Mouse (Mus musculus): ENCODE measurements at regions not wholly inside any gene's neighbourhood (a gene's known extent, or its start where the extent isn't known, plus 50 kb on each side); places are given as distances from the start of the nearest gene placed in this dataset.
A peak's percentile ranks its signal among the peaks of the same experiment; 100 is the strongest.

- H3K4me1 ChIP-seq: peaks cover 12% of the 10 kb centered on the region
- H3K36me3 ChIP-seq: no peaks in the 10 kb centered on the region
- no peak overlapping the region for H3K9ac ChIP-seq
- H3K4me3 ChIP-seq: no peak overlapping the region
- H3K27ac ChIP-seq: no peak overlapping the region
- H3K4me2 ChIP-seq (replicated peaks): no peak overlapping the region
- H3K9me3 ChIP-seq: no peaks in the 10 kb centered on the region
- H3K27me3 ChIP-seq (replicated peaks): no peaks in the 10 kb centered on the region
- ATAC-seq (ENCODE audit: low FRiP score, low read depth): peak; percentile 44; the same call in 1 of the 2 replicates
- 60% methylated on average over 19 of the region's 19 CpGs for whole genome bisulfite sequencing
Observed at GRCm38 (mm10) chr15:87200282-87201048, 343.6 kb upstream of the Fam19a5 start.

DNA sequence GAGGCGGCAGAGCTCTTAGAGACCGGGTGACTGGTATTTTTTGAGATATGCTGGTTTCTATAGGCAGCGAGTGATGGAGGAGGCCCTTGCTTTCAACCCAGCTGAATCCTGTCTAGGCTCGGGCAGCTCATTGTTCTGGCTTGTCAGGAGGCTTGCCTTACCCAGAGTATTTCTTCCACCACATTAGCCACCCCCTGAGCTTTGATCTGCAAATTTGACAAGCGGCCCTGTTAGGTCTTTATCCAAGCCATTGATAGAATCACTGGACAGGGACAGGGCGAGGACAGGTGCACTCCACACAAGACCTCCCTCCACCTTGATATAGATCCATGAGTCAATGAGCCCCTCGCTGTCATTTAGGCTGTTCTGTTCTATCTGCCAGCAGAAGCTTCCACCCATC is 343.0 kb upstream of the Fam19a5 start:
- Histone ChIP-seq H3K36me3 (no peaks in the 10 kb centered on the region), H3K9ac (no peak overlapping the region), H3K27me3 (replicated peaks) (no peaks in the 10 kb centered on the region), H3K27ac (no peak overlapping the region), H3K9me3 (no peaks in the 10 kb centered on the region), H3K4me1 (peaks cover 12% of the 10 kb centered on the region), H3K4me3 (no peak overlapping the region), H3K4me2 (replicated peaks) (no peak overlapping the region)
- WGBS: 48% methylated on average over 7 of the region's 7 CpGs
- no peak for ATAC-seq (ENCODE audit: low FRiP score, low read depth)

- Histone ChIP-seq H3K4me3 (no peak overlapping the region), H3K9me3 (no peaks in the 10 kb centered on the region), H3K4me2 (replicated peaks) (no peak overlapping the region), H3K9ac (no peak overlapping the region), H3K27me3 (replicated peaks) (no peaks in the 10 kb centered on the region), H3K27ac (no peak overlapping the region), H3K4me1 (no peaks in the 10 kb centered on the region), H3K36me3 (no peaks in the 10 kb centered on the region)
- no peak for ATAC-seq (ENCODE audit: low FRiP score, low read depth)
- whole genome bisulfite sequencing: 61% methylated on average over 3 of the region's 3 CpGs
Observed at GRCm38 (mm10) chr15:87229951-87230350, 314.1 kb upstream of the Fam19a5 start.

DNA sequence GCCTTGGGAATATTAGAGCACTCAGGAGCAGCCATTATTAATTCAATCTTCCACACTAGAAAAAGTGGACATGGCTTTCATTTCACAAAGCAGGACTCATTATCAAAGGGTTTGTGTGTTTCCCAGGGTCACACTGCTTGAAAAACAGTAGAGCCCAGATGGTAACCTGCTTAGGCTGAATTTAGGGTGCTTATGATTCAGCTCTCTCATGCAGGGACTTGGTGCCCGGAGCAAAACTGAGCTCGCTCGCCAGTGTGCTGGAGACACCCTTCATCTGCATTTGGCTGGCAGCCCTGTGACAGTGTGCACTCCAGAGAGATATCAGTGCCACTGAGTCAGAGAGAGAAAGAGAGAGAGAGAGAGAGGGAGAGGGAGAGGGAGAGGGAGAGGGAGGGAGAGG is 308.0 kb upstream of the Fam19a5 start:
- no peak overlapping the region for H3K9ac ChIP-seq
- no peak overlapping the region for H3K27ac ChIP-seq
- no peaks in the 10 kb centered on the region for H3K27me3 ChIP-seq (replicated peaks)
- no peak for ATAC-seq (ENCODE audit: low FRiP score, low read depth)
- H3K4me2 ChIP-seq (replicated peaks): no peak overlapping the region
- no peaks in the 10 kb centered on the region for H3K4me1 ChIP-seq
- no peaks in the 10 kb centered on the region for H3K36me3 ChIP-seq
- WGBS: 77% methylated on average over 3 of the region's 3 CpGs
- no peaks in the 10 kb centered on the region for H3K9me3 ChIP-seq
- no peak overlapping the region for H3K4me3 ChIP-seq

- no peaks in the 10 kb centered on the region for H3K27me3 ChIP-seq (replicated peaks)
- no peaks in the 10 kb centered on the region for H3K36me3 ChIP-seq
- no peak overlapping the region for H3K4me3 ChIP-seq
- no peak overlapping the region for H3K27ac ChIP-seq
- no peak overlapping the region for H3K9ac ChIP-seq
- H3K9me3 ChIP-seq: no peaks in the 10 kb centered on the region
- ATAC-seq (ENCODE audit: low FRiP score, low read depth): no peak
- no peak overlapping the region for H3K4me2 ChIP-seq (replicated peaks)
- 92% methylated on average over 11 of the region's 11 CpGs for WGBS
- H3K4me1 ChIP-seq: no peaks in the 10 kb centered on the region
Observed at GRCm38 (mm10) chr15:87239057-87239456, 305.0 kb upstream of the Fam19a5 start.

DNA sequence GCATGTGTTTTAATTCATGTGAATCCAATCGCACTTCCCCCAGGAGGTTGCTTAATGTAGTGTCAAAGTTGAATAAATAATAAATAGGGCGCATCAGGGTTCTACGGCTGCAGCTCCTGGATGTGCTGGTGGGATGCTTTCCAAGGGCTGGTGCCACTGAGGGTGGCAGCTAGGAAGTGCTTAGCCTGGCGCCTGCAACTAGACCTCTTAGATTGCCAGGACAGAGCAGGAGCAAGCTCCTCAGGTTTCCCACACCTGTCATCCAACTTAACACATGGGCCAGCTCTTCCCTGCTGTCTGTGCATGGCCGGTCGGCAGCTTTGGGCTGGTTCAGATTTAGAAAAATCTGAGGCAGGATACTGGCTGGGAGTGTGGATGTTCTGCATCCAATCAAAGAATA is 282.6 kb upstream of the Fam19a5 start:
- Histone ChIP-seq H3K4me2 (replicated peaks) (no peak overlapping the region), H3K9me3 (no peaks in the 10 kb centered on the region), H3K27ac (no peak overlapping the region), H3K36me3 (no peaks in the 10 kb centered on the region), H3K9ac (no peak overlapping the region), H3K27me3 (replicated peaks) (no peaks in the 10 kb centered on the region), H3K4me1 (peaks cover 3% of the 10 kb centered on the region; the same call in 1 of the 2 replicates), H3K4me3 (no peak overlapping the region)
- ATAC-seq (ENCODE audit: low FRiP score, low read depth): no peak
- WGBS: 82% methylated on average over 6 of the region's 6 CpGs

DNA sequence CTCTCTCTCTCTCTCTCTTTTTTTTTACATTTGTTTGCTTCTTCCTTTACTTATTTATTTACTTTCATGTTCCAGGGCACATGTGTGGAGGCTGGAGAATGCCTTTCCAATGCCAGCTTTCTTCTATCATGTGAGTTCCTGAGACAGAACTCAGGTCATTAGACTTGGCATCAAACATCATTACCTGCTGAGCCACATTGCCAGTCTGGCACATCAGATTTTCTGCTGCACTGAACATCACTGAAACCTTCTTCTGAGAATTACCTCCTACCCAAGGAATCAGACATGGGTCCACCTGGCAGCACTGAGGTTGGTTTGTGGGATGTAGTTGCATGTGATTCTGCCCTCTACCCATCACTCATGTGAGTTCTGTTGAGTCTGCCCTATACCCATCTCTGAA is 279.2 kb upstream of the Fam19a5 start:
- Histone ChIP-seq H3K9me3 (no peaks in the 10 kb centered on the region), H3K36me3 (no peaks in the 10 kb centered on the region), H3K27ac (no peak overlapping the region), H3K4me2 (replicated peaks) (no peak overlapping the region), H3K4me3 (no peak overlapping the region), H3K4me1 (no peaks in the 10 kb centered on the region), H3K9ac (no peak overlapping the region), H3K27me3 (replicated peaks) (no peaks in the 10 kb centered on the region)
- no peak for ATAC-seq (ENCODE audit: low FRiP score, low read depth)

DNA sequence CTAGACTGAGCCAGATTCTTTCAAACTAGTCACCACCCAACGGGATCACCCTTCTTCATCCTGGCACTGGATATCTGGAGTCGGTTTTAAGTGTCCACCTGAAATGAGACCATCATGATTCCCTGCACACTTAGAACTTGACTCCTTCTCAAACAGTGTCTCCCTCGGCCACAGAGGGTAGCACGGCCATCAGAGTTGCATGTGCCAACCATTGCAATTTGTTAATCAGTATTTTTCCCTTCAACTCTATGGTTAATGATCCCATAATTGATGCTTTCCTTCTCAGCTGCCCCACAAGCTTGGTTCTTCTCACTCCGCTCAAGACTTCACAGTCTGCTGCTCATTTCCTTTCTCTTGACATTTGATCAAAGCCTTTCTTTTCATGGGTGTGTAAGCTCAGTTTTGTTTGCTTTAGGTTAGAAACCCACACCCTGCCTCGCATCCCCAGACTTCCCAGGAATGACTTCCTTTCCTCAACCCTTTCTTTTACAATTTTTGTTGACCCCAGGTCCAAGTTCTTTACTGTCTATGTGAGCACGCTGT is 253.0 kb upstream of the Fam19a5 start:
- ATAC-seq (ENCODE audit: low FRiP score, low read depth): no peak
- Histone ChIP-seq H3K4me1 (no peaks in the 10 kb centered on the region), H3K4me3 (no peak overlapping the region), H3K9me3 (no peaks in the 10 kb centered on the region), H3K9ac (no peak overlapping the region), H3K27me3 (replicated peaks) (no peaks in the 10 kb centered on the region), H3K36me3 (no peaks in the 10 kb centered on the region), H3K27ac (no peak overlapping the region), H3K4me2 (replicated peaks) (no peak overlapping the region)
- 87% methylated on average over 7 of the region's 7 CpGs for WGBS

- Histone ChIP-seq H3K27me3 (replicated peaks) (no peaks in the 10 kb centered on the region), H3K4me3 (no peak overlapping the region), H3K27ac (no peak overlapping the region), H3K4me2 (replicated peaks) (no peak overlapping the region), H3K4me1 (no peaks in the 10 kb centered on the region), H3K36me3 (no peaks in the 10 kb centered on the region), H3K9ac (no peak overlapping the region), H3K9me3 (no peaks in the 10 kb centered on the region)
- ATAC-seq (ENCODE audit: low FRiP score, low read depth): no peak
Observed at GRCm38 (mm10) chr15:87319896-87320295, 224.2 kb upstream of the Fam19a5 start.

- Histone ChIP-seq H3K9me3 (no peaks in the 10 kb centered on the region), H3K36me3 (no peaks in the 10 kb centered on the region), H3K9ac (no peak overlapping the region), H3K27ac (no peak overlapping the region), H3K4me1 (no peaks in the 10 kb centered on the region), H3K4me3 (no peak overlapping the region), H3K27me3 (replicated peaks) (no peaks in the 10 kb centered on the region), H3K4me2 (replicated peaks) (no peak overlapping the region)
- no peak for ATAC-seq (ENCODE audit: low FRiP score, low read depth)
- 83% methylated on average over 12 of the region's 12 CpGs for WGBS
Observed at GRCm38 (mm10) chr15:87321067-87321985, 222.8 kb upstream of the Fam19a5 start.

GRCm38 (mm10) chr15:87325389-87325788 is 218.7 kb upstream of the Fam19a5 start:
- no peaks in the 10 kb centered on the region for H3K4me1 ChIP-seq
- no peak overlapping the region for H3K4me2 ChIP-seq (replicated peaks)
- H3K27me3 ChIP-seq (replicated peaks): no peaks in the 10 kb centered on the region
- H3K9me3 ChIP-seq: no peaks in the 10 kb centered on the region
- no peak overlapping the region for H3K9ac ChIP-seq
- H3K4me3 ChIP-seq: no peak overlapping the region
- ATAC-seq (ENCODE audit: low FRiP score, low read depth): no peak
- H3K36me3 ChIP-seq: no peaks in the 10 kb centered on the region
- no peak overlapping the region for H3K27ac ChIP-seq
- 89% methylated on average over 5 of the region's 5 CpGs for WGBS

DNA sequence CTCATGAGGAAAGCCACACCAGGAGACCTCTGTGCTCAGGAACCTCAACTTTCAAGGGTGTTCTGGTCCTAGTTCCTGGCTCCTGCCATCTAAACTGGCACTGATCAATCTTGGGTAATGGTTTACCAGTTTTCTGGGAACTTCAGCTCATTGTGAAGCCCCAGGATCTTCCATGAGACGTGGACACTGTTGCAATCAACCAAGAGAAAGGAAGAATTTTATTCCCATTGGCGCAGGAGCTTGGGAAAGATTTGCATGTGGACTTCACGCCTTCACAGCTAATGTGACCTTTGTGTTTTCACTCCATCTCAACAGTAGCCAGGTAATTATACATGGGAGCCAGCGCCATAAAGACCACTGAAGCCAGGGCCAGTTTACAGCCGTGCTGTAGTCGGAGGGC is 217.8 kb upstream of the Fam19a5 start:
- Histone ChIP-seq H3K27me3 (replicated peaks) (no peaks in the 10 kb centered on the region), H3K4me1 (no peaks in the 10 kb centered on the region), H3K36me3 (no peaks in the 10 kb centered on the region), H3K9me3 (no peaks in the 10 kb centered on the region), H3K27ac (no peak overlapping the region), H3K4me3 (no peak overlapping the region), H3K4me2 (replicated peaks) (no peak overlapping the region), H3K9ac (no peak overlapping the region)
- no peak for ATAC-seq (ENCODE audit: low FRiP score, low read depth)
- WGBS: 36% methylated on average over 6 of the region's 6 CpGs

Measured in neural tube, embryonic 12.5 days (tissue).